Mouse (Mus musculus) embryo, embryonic 10.5 days (tissue): ENCODE measurements at regions not wholly inside any gene's neighbourhood (a gene's known extent, or its start where the extent isn't known, plus 50 kb on each side); places are given as distances from the start of the nearest gene placed in this dataset.

Source experiments
- DNase-seq: peaks from one replicate; pipeline ENCODE4 v3.0.0-alpha.2; 2015; ENCODE audit warnings: low spot score

DNA sequence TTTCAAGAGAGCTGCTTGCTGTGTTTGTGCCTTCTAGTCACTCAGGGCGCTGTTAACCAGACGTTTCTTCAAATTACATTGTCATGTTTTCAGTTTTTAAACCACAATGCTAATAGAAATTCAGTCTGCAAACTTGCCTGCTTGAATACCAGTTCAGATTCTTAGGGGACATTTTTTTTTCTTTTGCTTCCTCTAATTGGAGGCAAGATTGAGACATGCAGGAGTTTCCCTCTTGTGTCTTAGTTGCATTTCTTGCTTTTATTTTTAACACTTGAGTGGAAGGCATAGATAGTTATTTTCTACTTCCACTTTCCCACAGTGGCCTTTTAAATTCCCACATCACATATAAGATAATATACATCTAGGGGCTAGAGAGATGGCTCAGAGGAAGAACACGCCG is 246.8 kb downstream of the Grpr start:
- no peak for DNase-seq

GRCm38 (mm10) chrX:163301045-163301444 is 248.4 kb downstream of the Grpr start:
- DNase-seq, result no peak

- peak; percentile 7 for DNase-seq
These were observed 252.4 kb downstream of the Grpr start for GRCm38 (mm10) chrX:163296956-163297628.

GRCm38 (mm10) chrX:163261248-163261647 is 288.2 kb downstream of the Grpr start:
- no peak for DNase-seq

DNA sequence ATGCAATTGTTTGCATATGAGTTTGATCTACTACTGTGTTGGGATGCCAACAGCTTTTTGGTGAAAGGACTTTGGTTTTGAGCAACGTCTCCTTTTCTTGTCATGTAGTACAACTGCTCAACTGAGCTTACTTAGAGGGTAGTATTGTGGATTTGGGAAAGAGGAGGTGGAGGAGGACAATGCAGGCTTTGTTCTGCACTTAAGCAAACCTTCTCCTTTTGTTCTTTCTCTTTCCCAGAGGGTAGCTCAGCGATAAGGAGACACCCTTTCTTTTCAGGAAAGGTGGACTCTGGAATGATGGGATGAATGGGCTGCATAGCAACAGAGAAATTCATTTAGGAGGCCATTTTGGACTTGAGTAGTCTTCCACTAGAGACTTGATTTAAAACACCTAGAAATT is 288.6 kb upstream of the S100g start:
- no peak for DNase-seq

DNA sequence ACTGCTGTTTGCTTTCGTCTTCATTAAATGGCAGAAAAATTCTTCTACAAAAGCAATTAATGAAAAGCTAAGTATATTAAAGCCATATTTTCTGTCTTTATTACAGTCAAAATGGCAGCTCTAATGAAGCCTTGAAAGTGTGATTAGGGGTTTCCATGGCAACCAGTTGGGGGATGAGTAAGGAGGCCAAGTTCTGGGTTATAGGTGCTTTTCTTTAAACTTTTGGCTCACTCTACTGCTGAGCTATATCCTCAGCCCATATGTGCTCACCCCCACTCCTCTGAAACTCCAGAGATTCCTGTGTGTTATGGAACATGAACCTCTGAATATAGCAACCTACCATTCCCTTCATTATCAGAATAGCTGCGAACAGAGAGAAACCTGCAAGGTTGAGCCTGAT is 240.9 kb upstream of the S100g start:
- DNase-seq, result no peak

DNA sequence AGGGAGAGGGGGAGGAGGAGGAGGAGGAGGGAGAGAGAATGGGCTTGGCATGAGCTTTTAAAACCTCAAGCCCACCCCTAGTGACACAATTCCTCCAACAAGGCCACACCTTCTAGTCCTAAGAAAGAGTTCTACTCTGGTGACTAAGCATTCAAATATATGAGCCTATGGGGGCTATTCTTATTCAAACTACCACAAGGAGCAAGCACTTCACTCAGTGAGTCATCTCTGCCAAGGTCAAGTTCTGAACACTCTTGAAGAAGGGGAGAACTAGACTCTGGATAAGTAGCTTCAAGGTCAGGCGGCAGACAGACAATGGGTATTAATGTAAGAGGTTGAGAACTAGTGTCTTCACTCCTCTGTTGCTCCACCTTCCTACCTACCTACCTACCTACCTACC is 239.0 kb upstream of the S100g start:
- DNase-seq, result no peak

DNA sequence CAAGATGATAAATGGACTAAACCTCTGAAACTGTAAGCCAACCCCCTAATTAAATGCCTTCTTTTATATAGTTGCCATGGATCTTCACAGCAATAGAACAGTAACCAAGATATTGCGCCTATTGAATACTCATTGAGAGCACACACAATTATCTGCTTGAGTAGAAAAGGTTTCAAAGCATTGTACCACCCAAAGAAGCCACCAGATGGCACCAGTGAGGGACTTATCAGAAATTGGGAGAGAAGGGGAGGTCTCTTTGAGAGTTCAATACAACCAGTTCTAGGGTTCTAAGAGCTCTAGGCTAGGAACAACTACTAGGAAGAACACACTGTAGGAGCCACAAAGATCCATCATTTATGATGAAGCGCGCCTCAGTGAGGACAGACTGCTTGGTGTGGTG is 217.2 kb upstream of the S100g start:
- DNase-seq, result peak; percentile 14

- DNase-seq, result no peak
These were observed 200.4 kb upstream of the S100g start for GRCm38 (mm10) chrX:163164810-163165209.

GRCm38 (mm10) chrX:163155251-163155650 is 190.9 kb upstream of the S100g start:
- no peak for DNase-seq

- no peak for DNase-seq
These were observed 187.6 kb upstream of the S100g start for GRCm38 (mm10) chrX:163151970-163152369.

GRCm38 (mm10) chrX:163144475-163144874 is 180.1 kb upstream of the S100g start:
- DNase-seq, result no peak

GRCm38 (mm10) chrX:163139475-163139874 is 175.1 kb upstream of the S100g start:
- DNase-seq, result no peak

- no peak for DNase-seq
These were observed 164.2 kb upstream of the S100g start for GRCm38 (mm10) chrX:163128626-163129025.

DNA sequence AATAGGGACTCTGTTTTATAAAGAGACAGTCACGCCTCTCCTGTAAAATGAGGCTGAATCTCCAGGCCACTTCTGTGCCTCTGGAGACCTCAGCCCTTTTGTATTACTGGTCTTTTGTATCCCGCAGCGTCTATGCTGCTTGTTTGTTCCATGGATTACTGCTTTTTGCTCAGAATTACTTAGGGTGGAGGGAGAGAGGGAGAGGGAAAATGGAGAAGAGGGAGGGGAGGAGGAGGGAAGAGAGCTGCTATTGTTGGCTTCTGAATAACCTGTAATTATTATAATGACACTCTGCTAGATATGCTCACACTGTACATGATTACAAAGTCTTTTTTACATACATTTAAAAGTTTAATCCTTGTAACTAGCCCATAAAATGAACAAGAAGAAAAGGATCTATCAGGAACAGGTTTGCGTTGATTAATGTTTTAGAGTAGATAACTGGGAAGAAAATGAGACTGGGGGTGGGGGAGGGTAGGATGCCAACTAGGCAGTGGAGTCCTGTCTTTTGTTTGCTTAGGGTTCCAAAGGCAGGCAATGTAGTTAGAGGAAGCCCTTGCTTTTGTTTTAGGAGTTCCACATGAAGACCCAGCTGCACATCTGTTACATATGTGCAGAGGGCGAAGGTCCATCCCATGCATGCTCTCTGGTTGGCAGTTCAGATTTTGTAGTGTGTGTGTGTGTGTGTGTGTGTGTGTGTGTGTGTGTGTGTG is 153.4 kb upstream of the S100g start:
- DNase-seq, result peak; percentile 0

DNA sequence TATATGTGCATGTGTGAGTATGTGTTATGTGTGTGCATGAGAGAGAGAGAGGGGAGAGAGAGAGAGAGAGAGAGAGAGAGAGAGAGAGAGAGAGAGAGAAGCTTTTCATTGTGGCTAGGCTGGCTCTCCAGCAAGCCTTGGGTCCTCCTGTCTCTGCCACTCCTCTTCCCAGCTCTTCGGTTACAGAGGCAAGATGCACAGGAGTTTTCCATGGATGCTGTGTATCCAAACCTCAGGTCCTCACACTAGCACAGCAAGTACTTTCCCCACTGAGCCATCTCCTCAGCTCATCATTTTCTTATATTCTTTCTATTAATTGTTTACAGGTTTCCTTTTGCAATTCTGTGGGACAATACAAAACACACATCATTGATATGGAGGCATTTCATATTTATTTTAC is 152.8 kb upstream of the S100g start:
- DNase-seq, result no peak

GRCm38 (mm10) chrX:163095026-163095765 is 130.8 kb upstream of the S100g start:
- no peak for DNase-seq
